In genomic region chr17:79981758-79982481, GRCm38 (mm10) we compare ENCODE assay signal across 9 mouse cellular contexts.
DNase-seq lines count a peak whose midpoint lies in the region; ATAC-seq lines count a peak whose summit lies in the region.
"Had no signal": no experiment of that assay in that cellular context is flagged by ENCODE, and none has a peak within 500 bp of the region (broad histone marks: within the 10 kb centered on the region; RNA-seq: fewer than 3 reads in every experiment).

No protein-coding gene starts in this region.

- no peak overlapping the region for H3K4me3 ChIP-seq in lung, embryonic 15.5 days
- no peak overlapping the region for H3K4me3 ChIP-seq in embryonic facial prominence, embryonic 12.5 days
- H3K4me3 ChIP-seq in liver, embryonic 13.5 days (replicated peaks): no peak overlapping the region

- no peaks in the 10 kb centered on the region for H3K9me3 ChIP-seq in lung, embryonic 15.5 days
- H3K9me3 ChIP-seq in embryonic facial prominence, embryonic 12.5 days: no peaks in the 10 kb centered on the region
- H3K9me3 ChIP-seq in liver, embryonic 13.5 days (replicated peaks): peaks cover 4% of the 10 kb centered on the region; the same call in 1 of the 2 replicates

- H3K4me1 ChIP-seq in lung, embryonic 15.5 days: peaks cover 21% of the 10 kb centered on the region
- H3K4me1 ChIP-seq in embryonic facial prominence, embryonic 12.5 days: peaks cover 20% of the 10 kb centered on the region
- peaks cover 26% of the 10 kb centered on the region for H3K4me1 ChIP-seq in liver, embryonic 13.5 days (replicated peaks)

- H3K9ac ChIP-seq in lung, embryonic 15.5 days: no peak overlapping the region
- no peak overlapping the region for H3K9ac ChIP-seq in embryonic facial prominence, embryonic 12.5 days
- no peak overlapping the region for H3K9ac ChIP-seq in liver, embryonic 13.5 days

- DNase-seq in lung, adult 18-20 months: no peak
- DNase-seq in liver, embryonic 13.5 days: no peak
- peak; percentile 60 for DNase-seq in testis, postnatal 10 days (ENCODE audit: low spot score)
- DNase-seq in ovary, postnatal 14 days (ENCODE audit: low spot score): no peak
- no peak for DNase-seq in adrenal gland, postnatal 14 days
- no peak for DNase-seq in cerebellum, postnatal 36 days
- DNase-seq: heart, postnatal 10 days had no signal

- H3K27me3 ChIP-seq in lung, embryonic 15.5 days: no peaks in the 10 kb centered on the region
- no peaks in the 10 kb centered on the region for H3K27me3 ChIP-seq in embryonic facial prominence, embryonic 12.5 days
- H3K27me3 ChIP-seq in liver, embryonic 13.5 days: no peaks in the 10 kb centered on the region

- 0 out of 2 replicates have a peak, but pooled peaks have one; percentile 17 for ATAC-seq in lung, embryonic 15.5 days (ENCODE audit: borderline replicate concordance, extremely low read depth, low FRiP score, low TSS enrichment)
- ATAC-seq in embryonic facial prominence, embryonic 12.5 days (ENCODE audit: insufficient number of reproducible peaks, insufficient read depth, low FRiP score, low TSS enrichment): no peak; the same call in 1 of the 2 replicates
- ATAC-seq in liver, embryonic 13.5 days (ENCODE audit: low read depth): peak; percentile 65

- WGBS in lung, embryonic 15.5 days: 47% methylated on average over 12 of the region's 12 CpGs
- WGBS in embryonic facial prominence, embryonic 12.5 days: 55% methylated on average over 12 of the region's 12 CpGs
- 54% methylated on average over 12 of the region's 12 CpGs for WGBS in liver, embryonic 13.5 days (ENCODE audit: insufficient replicate concordance)

- no peaks in the 10 kb centered on the region for H3K36me3 ChIP-seq in lung, embryonic 15.5 days
- H3K36me3 ChIP-seq in embryonic facial prominence, embryonic 12.5 days: no peaks in the 10 kb centered on the region
- H3K36me3 ChIP-seq in liver, embryonic 13.5 days: no peaks in the 10 kb centered on the region

- H3K4me2 ChIP-seq in lung, embryonic 15.5 days: no peak overlapping the region
- peak overlapping the region; percentile 13; the same call in 1 of the 2 replicates for H3K4me2 ChIP-seq in embryonic facial prominence, embryonic 12.5 days (replicated peaks)
- no peak overlapping the region for H3K4me2 ChIP-seq in liver, embryonic 13.5 days

- no peak overlapping the region for H3K27ac ChIP-seq in lung, embryonic 15.5 days
- H3K27ac ChIP-seq in embryonic facial prominence, embryonic 12.5 days: peak overlapping the region; percentile 37; the same call in 1 of the 2 replicates
- no peak overlapping the region for H3K27ac ChIP-seq in liver, embryonic 13.5 days
